Mouse (Mus musculus): Measurements from ENCODE around the gene Zfp566. TPM values are rescaled to one million over a fixed set of nuclear protein-coding genes. Genes with fewer than 3 reads are reported as not detected.
A peak's percentile ranks its signal among the peaks of the same experiment; 100 is the strongest.
"Not testable (repeated sequence)": the region's sequence is repeated elsewhere in the genome, so short reads cannot be mapped to it uniquely, and the experiment has no call there.

Zfp566 gene
- 5.3 TPM for polyA plus RNA-seq (2021)

- ChIA-PET CTCF (interaction anchor here (2.0 kb wide), 1 partner anchor 78 kb away, joined by 6 read pairs; no protein-coding TSS in a partner anchor), POLR2A (no interaction called here)
- TF ChIP-seq CTCF (IDR thresholded peaks at IDR 0.05), result no peak
- ATAC-seq (peak; percentile 85), DNase-seq (ENCODE audit: low read depth, low spot score) (peak; percentile 79)
- in situ Hi-C loops (cut with MboI; ENCODE audit: low pct_unique_long_range_greater_than_20kb), result no loop called here
- H3K27me3 ChIP-seq, result no peaks in the 10 kb centered on the region
These were observed at the start of gene Zfp566, which contains the start of gene Gm26920 for GRCm38 (mm10) chr7:30090092-30090969. Zfp566 (minus strand) TSS chr7:30090527. Gm26920 (minus strand) TSS chr7:30090410.

GRCm38 (mm10) chr7:30136826-30137225 is 46.5 kb upstream of the Zfp566 start:
- ChIA-PET POLR2A (no interaction called here), CTCF (no interaction called here)
- DNase-seq (ENCODE audit: low read depth, low spot score) (no peak), ATAC-seq (no peak)
- in situ Hi-C loops (cut with MboI; ENCODE audit: low pct_unique_long_range_greater_than_20kb), result no loop called here
- no peak for TF ChIP-seq CTCF (IDR thresholded peaks at IDR 0.05)
- H3K27me3 ChIP-seq, result no peaks in the 10 kb centered on the region

- no peak for DNase-seq (ENCODE audit: low read depth, low spot score)
- POLR2A ChIA-PET, result no interaction called here
- no peaks in the 10 kb centered on the region for H3K27me3 ChIP-seq
- in situ Hi-C loops (cut with MboI; ENCODE audit: low pct_unique_long_range_greater_than_20kb), result no loop called here
- no peak for ATAC-seq
- CTCF ChIA-PET, result no interaction called here
- no peak for TF ChIP-seq CTCF (IDR thresholded peaks at IDR 0.05)
These were observed 42.1 kb upstream of the Zfp566 start for GRCm38 (mm10) chr7:30132396-30132795.

GRCm38 (mm10) chr7:30129900-30130299 is 39.6 kb upstream of the Zfp566 start:
- no peak for TF ChIP-seq CTCF (IDR thresholded peaks at IDR 0.05)
- in situ Hi-C loops (cut with MboI; ENCODE audit: low pct_unique_long_range_greater_than_20kb), result no loop called here
- ChIA-PET CTCF (no interaction called here), POLR2A (no interaction called here)
- ATAC-seq (no peak), DNase-seq (ENCODE audit: low read depth, low spot score) (no peak)
- no peaks in the 10 kb centered on the region for H3K27me3 ChIP-seq

GRCm38 (mm10) chr7:30122188-30122530 is 31.8 kb upstream of the Zfp566 start:
- DNase-seq (ENCODE audit: low read depth, low spot score) (no peak), ATAC-seq (peak; percentile 6)
- ChIA-PET CTCF (no interaction called here), POLR2A (interaction anchor here (1.1 kb wide), 1 partner anchor 31 kb away, joined by 3 read pairs; no protein-coding TSS in a partner anchor)
- no peaks in the 10 kb centered on the region for H3K27me3 ChIP-seq
- in situ Hi-C loops (cut with MboI; ENCODE audit: low pct_unique_long_range_greater_than_20kb), result no loop called here
- TF ChIP-seq CTCF (IDR thresholded peaks at IDR 0.05), result no peak

- POLR2A ChIA-PET, result interaction anchor here (0.6 to 1.1 kb wide), 2 partner anchors 26 to 30 kb away, joined by 3 read pairs; no protein-coding TSS in a partner anchor
- no peak for TF ChIP-seq CTCF (IDR thresholded peaks at IDR 0.05)
- H3K27me3 ChIP-seq, result no peaks in the 10 kb centered on the region
- DNase-seq (ENCODE audit: low read depth, low spot score) (peak; percentile 33), ATAC-seq (peak; percentile 93)
- CTCF ChIA-PET, result no interaction called here
- in situ Hi-C loops (cut with MboI; ENCODE audit: low pct_unique_long_range_greater_than_20kb), result no loop called here
These were observed 31.2 kb upstream of the Zfp566 start, which contains the start of gene Zfp382 for GRCm38 (mm10) chr7:30121308-30122187. Zfp382 (plus strand) TSS chr7:30121942.

- DNase-seq (ENCODE audit: low read depth, low spot score); POLR2A ChIA-PET; in situ Hi-C loops (cut with MboI; ENCODE audit: low pct_unique_long_range_greater_than_20kb); H3K27me3 ChIP-seq; ATAC-seq: not testable (repeated sequence)
- CTCF ChIA-PET, result interaction anchor here (1.1 kb wide), 1 partner anchor 50 kb away, joined by 3 read pairs; no protein-coding TSS in a partner anchor
These were observed 27.6 kb upstream of the Zfp566 start for GRCm38 (mm10) chr7:30117935-30118334.

GRCm38 (mm10) chr7:30116076-30116475 is 25.7 kb upstream of the Zfp566 start:
- no peak for DNase-seq (ENCODE audit: low read depth, low spot score)
- no peak for TF ChIP-seq CTCF (IDR thresholded peaks at IDR 0.05)
- CTCF ChIA-PET, result no interaction called here
- POLR2A ChIA-PET, result no interaction called here
- H3K27me3 ChIP-seq, result no peaks in the 10 kb centered on the region
- in situ Hi-C loops (cut with MboI; ENCODE audit: low pct_unique_long_range_greater_than_20kb), result no loop called here
- ATAC-seq, result no peak

- ATAC-seq (no peak), DNase-seq (ENCODE audit: low read depth, low spot score) (no peak)
- POLR2A ChIA-PET, result no interaction called here
- in situ Hi-C loops (cut with MboI; ENCODE audit: low pct_unique_long_range_greater_than_20kb), result no loop called here
- CTCF ChIA-PET, result interaction anchor here (0.8 kb wide), 1 partner anchor 28 kb away, joined by 3 read pairs; no protein-coding TSS in a partner anchor
- TF ChIP-seq CTCF (IDR thresholded peaks at IDR 0.05), result no peak
- no peaks in the 10 kb centered on the region for H3K27me3 ChIP-seq
These were observed 9.0 kb upstream of the Zfp566 start for GRCm38 (mm10) chr7:30099297-30099696.

- no peaks in the 10 kb centered on the region for H3K27me3 ChIP-seq
- ChIA-PET POLR2A (interaction anchor here (0.6 to 1.6 kb wide), 7 partner anchors 13 to 223 kb away, joined by 3 to 7 read pairs (median 4); no protein-coding TSS in a partner anchor), CTCF (interaction anchor here (1.0 kb wide), 1 partner anchor 115 kb away, joined by 4 read pairs; no protein-coding TSS in a partner anchor)
- in situ Hi-C loops (cut with MboI; ENCODE audit: low pct_unique_long_range_greater_than_20kb), result no loop called here
- no peak for TF ChIP-seq CTCF (IDR thresholded peaks at IDR 0.05)
- no peak for DNase-seq (ENCODE audit: low read depth, low spot score)
- no peak for ATAC-seq
These were observed 5.3 kb upstream of the Zfp566 start for GRCm38 (mm10) chr7:30095551-30096125.
